Mouse (Mus musculus) kidney, adult 2 months (tissue): Measurements from ENCODE around the gene Rfk. TPM values are rescaled to one million over a fixed set of nuclear protein-coding genes. Genes with fewer than 3 reads are reported as not detected.

Experiments
- DNase-seq: peaks from one replicate; pipeline ENCODE4 v3.0.0; 2021
- H3K27ac ChIP-seq: fragments of 200-500 bp; 2 replicates; pipeline ENCODE4 v1.5.1; 2012; ENCODE audit warnings: low read depth, low read length, control low read depth, inconsistent platforms; ENCODE audit not compliant: insufficient read depth
- H3K27me3 ChIP-seq: fragments of 200-500 bp; replicated peaks from 2 replicates; pipeline ENCODE4 v1.6.1; 2012; ENCODE audit warnings: mild to moderate bottlenecking, moderate library complexity, low read length, inconsistent platforms; ENCODE audit not compliant: control insufficient read depth, insufficient read depth
- H3K36me3 ChIP-seq: fragments of 200-500 bp; 2 replicates; pipeline ENCODE4 v1.6.1; 2012; ENCODE audit warnings: mild to moderate bottlenecking, moderate library complexity, low read length, inconsistent platforms; ENCODE audit not compliant: control insufficient read depth, insufficient read depth
- H3K4me1 ChIP-seq: fragments of 200-500 bp; 2 replicates; pipeline ENCODE4 v1.6.1; 2011; ENCODE audit warnings: low read length; ENCODE audit not compliant: control insufficient read depth, insufficient read depth
- H3K4me3 ChIP-seq: fragments of 200-500 bp; 2 replicates; pipeline ENCODE4 v1.5.1; 2011; ENCODE audit warnings: mild to moderate bottlenecking, low read depth, low read length, control low read depth; ENCODE audit not compliant: insufficient read depth
- CTCF ChIP-seq: fragments of 200-500 bp; conservative IDR thresholded peaks from 2 replicates; pipeline ENCODE4 v1.5.1; 2011; ENCODE audit warnings: low read depth, mild to moderate bottlenecking, control low read depth, low read length, moderate library complexity, mixed read lengths; ENCODE audit not compliant: insufficient read depth, insufficient read length
- POLR2A ChIP-seq: fragments of 200-500 bp; IDR thresholded peaks from one replicate; pipeline ENCODE4 v1.6.1; 2011; ENCODE audit warnings: low read depth, low read length, control low read depth
- WGBS: fragments of 180-500 bp; shearing (Covaris S2); methylation state at CpG from one replicate; pipeline ENCODE4 v1.1.7; 2018; 5-methylcytosine and 5-hydroxymethylcytosine counted together
- polyA plus RNA-seq: library from polyadenylated mRNA; depleted of rRNA; stranded (reverse); fragments of >200 nt; gene quantifications from 2 replicates; pipeline ENCODE4 v1.2.3, GENCODE M21; 2012; rRNA removed

The Rfk gene
- polyA plus RNA-seq, 1 experiment, result 88.3 TPM

DNA sequence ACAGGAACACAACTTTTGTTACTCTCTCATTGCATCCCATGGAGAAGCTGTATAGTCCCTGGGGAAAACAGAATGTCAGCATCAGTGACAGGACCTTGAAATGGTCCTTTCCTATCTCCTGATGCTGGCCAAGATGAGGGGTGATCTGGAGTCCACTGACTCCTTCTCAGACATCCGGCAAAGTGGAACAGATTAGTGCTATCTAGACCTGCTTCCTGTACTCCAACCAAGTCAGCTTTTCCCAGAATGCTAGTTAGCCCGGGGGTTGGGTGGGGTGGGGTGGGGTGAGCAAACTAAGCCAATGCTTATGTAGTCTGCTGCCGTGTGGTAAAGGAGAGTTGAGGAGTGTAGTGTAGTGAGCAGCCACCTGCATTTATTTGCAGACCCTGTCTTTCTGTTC, 29.5 kb downstream of the Rfk start:
- no peaks in the 10 kb centered on the region for H3K4me1 ChIP-seq
- 76% methylated on average over 3 of the region's 3 CpGs for WGBS

DNA sequence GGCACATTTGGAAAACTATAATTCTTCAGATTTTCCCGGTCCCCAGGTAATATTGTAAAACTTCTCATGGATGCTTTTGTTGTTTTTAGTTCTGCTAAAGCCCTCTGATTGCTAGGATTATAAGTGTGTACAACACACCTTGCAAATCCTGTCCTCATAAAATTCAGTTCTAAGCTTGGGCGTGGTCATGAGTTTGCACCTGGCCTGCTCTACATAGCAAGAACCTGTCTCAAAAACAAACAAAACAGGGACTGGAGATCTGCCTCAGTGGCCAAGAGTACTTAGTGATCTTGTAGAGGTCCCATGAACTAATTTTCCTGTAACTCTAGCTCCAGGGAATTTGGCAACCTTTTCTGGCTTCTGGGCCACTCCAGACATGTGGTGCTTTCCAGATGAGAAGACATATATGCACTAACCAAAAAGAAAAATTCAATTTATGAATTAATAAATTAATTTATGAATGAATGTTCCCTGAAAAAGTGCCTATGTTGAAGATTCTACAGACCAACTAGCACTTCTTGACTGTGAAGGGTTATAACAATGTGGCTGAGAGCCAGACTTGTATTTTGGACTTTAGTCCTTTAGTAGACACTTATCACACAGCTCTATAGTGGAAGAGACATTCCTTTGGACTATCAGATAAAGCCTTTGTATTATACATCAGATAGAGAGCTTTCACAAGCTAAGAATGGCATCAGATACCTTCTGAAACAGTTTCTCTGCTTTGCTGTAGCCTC, 34.1 kb downstream of the Rfk start:
- no peaks in the 10 kb centered on the region for H3K4me1 ChIP-seq
- 95% methylated on average over 2 of the region's 2 CpGs for WGBS
- peak; percentile 5 for DNase-seq
- no peak overlapping the region for H3K4me3 ChIP-seq
- H3K27me3 ChIP-seq, result no peaks in the 10 kb centered on the region
- no peak overlapping the region for H3K27ac ChIP-seq
- no peaks in the 10 kb centered on the region for H3K36me3 ChIP-seq
- TF ChIP-seq CTCF (no peak), POLR2A (no peak)

More for the DNA sequence above, 29.5 kb downstream of the Rfk start:
- Histone ChIP-seq H3K27ac (no peak overlapping the region), H3K36me3 (no peaks in the 10 kb centered on the region), H3K4me3 (no peak overlapping the region), H3K27me3 (no peaks in the 10 kb centered on the region)
- no peak for DNase-seq
- no peak for TF ChIP-seq POLR2A

GRCm38 (mm10) chr19:17428561-17428914, 34.7 kb downstream of the Rfk start:
- H3K27ac ChIP-seq, result no peak overlapping the region
- 84% methylated on average over 2 of the region's 2 CpGs for WGBS
- H3K4me1 ChIP-seq, result no peaks in the 10 kb centered on the region
- H3K36me3 ChIP-seq, result no peaks in the 10 kb centered on the region
- no peak for TF ChIP-seq POLR2A
- no peak for TF ChIP-seq CTCF
- DNase-seq, result no peak
- no peaks in the 10 kb centered on the region for H3K27me3 ChIP-seq
- no peak overlapping the region for H3K4me3 ChIP-seq

DNA sequence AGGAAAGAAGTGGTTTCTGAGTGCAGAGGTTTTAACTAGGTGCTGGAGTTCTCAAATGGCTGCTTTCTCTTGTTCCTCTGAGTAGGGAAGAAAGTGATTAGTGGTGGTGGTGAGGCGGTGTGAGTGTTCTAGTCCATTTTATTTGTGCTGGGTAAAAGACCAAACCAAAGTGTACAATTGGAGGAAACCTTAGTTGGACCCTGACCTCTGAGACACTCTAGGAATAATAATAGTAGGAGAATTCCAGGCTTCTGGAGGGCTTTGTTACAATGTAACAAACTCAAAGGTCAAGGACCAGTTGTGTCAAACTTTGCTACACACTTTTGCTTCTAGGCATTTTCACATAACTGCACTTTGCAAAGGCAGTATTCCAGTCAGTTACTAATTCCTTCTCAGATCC, 42.8 kb downstream of the Rfk start:
- H3K27ac ChIP-seq, result no peak overlapping the region
- TF ChIP-seq POLR2A, result no peak
- TF ChIP-seq CTCF, result no peak
- DNase-seq, result peak; percentile 85

GRCm38 (mm10) chr19:17439476-17440189, 45.8 kb downstream of the Rfk start:
- Histone ChIP-seq H3K27ac (no peak overlapping the region), H3K4me3 (no peak overlapping the region), H3K36me3 (no peaks in the 10 kb centered on the region), H3K4me1 (peaks cover 4% of the 10 kb centered on the region; the same call in 1 of the 2 replicates), H3K27me3 (no peaks in the 10 kb centered on the region)
- TF ChIP-seq POLR2A (no peak), CTCF (no peak)
- 41% methylated on average over 4 of the region's 4 CpGs for WGBS
- peak; percentile 54 for DNase-seq

More for the DNA sequence above, 42.8 kb downstream of the Rfk start:
- H3K4me3 ChIP-seq, result no peak overlapping the region
- H3K4me1 ChIP-seq, result peaks cover 4% of the 10 kb centered on the region; the same call in 1 of the 2 replicates
- no peaks in the 10 kb centered on the region for H3K27me3 ChIP-seq
- 39% methylated on average over 1 of the region's 1 CpGs for WGBS
- H3K36me3 ChIP-seq, result no peaks in the 10 kb centered on the region; the same call in 1 of the 2 replicates

- TF ChIP-seq CTCF (no peak), POLR2A (no peak)
- Histone ChIP-seq H3K4me3 (no peak overlapping the region), H3K4me1 (no peaks in the 10 kb centered on the region), H3K36me3 (no peaks in the 10 kb centered on the region), H3K27me3 (no peaks in the 10 kb centered on the region), H3K27ac (no peak overlapping the region)
- peak; percentile 57 for DNase-seq
- 78% methylated on average over 7 of the region's 7 CpGs for WGBS
These were observed 49.7 kb downstream of the Rfk start for GRCm38 (mm10) chr19:17443581-17443980.

Other genes starting within 250 kb of the Rfk start
- gene Gcnt1, start 21.2 kb upstream of the Rfk start, polyA plus RNA-seq, result 158 and 176 TPM in 2 replicates